Mouse (Mus musculus) E14TG2a.4 (cell line): Measurements from ENCODE around the gene Fabp1.

Experiments
- CTCF ChIP-seq: conservative IDR thresholded peaks from 2 replicates; pipeline ENCODE4 v1.5.1; 2014; ENCODE audit warnings: low read length
- NANOG ChIP-seq: IDR thresholded peaks from 2 replicates; pipeline ENCODE4 v1.6.1; 2014; ENCODE audit warnings: borderline replicate concordance, low read length, mixed read lengths
- POU5F1 ChIP-seq: IDR thresholded peaks from 2 replicates; pipeline ENCODE4 v1.6.1; 2014; ENCODE audit warnings: low read length, borderline replicate concordance

DNA sequence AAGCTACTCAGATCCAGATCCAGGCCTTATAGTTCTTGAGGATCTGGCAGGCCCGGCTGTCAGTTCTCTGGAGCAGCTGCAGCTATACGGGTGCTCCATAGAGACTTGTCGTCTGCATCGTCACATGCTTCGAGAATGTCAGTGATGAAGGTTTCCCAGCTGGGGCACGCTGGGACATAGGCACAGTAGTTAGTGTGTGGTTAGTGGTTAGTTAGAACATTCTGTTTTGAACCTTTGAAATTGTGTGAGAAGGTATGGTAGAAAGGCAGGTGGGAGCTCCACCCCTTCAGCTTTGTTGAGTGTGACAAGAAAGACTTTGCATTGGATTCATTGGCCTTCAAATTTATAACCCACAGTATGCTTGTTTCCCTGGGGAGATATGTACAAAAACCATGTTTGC, 44.8 kb upstream of the Fabp1 start:
- TF ChIP-seq CTCF (no peak), POU5F1 (no peak), NANOG (no peak)
